Mouse (Mus musculus) yolk sac, embryonic 10.5 days (tissue): ENCODE data around the gene Lrrc19.

Experiments
- DNase-seq: peaks from one replicate; pipeline ENCODE4 v3.0.0-alpha.2; 2017; ENCODE audit warnings: low spot score

Lrrc19 gene

DNA sequence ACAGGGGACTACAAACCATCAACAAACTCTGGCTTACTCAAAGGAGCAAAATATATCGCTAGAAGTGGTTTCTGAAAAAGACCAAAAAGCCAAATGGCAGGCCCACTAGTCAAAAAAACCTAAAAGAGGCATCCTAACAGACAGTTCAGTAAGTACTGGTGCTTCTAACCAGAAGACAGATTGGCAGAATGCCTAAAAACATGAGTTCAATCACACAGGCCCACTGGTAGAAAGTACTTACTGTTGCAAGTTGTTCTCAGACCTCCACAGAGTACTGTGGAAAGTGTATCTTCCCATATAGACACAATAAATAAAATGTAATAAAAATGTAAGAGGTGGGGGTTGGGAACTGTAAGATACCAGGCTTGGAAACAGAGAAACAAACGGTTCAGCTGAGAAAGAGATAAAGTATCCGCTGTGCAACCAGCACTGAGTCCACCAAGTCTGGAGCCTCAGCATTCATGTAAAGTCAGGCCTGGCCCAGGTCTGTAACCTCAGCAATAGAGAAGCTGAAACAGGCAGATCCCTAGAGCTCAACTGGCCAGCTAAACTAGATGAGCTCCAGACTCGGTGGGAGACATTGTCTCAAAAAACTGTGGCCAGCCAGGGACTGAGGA lies 58.1 kb downstream of the Lrrc19 start:
- no peak for DNase-seq
